ENCODE assay signal across 14 mouse cellular contexts in the genomic region with DNA sequence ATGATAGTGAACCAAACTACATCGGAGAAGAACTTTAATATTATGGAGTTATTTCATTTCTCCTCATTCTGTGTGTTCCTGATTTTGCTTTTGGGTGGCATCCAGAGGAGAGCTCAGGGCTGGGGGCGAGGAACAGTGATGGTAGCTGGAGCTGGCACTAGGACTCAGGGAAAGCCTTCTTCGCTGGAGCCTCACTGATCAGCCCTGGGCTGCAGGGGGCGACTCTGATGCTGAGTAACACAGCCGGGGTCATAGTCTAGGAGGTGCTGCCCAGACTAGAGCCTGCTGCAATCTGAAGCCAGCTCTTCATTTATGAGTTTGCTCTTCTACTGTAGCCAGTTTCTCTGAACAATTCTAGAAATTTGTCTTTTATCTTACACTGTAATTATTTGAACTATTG.
DNase-seq lines count a peak whose midpoint lies in the region; ATAC-seq lines count a peak whose summit lies in the region.
"Had no signal": no experiment of that assay in that cellular context is flagged by ENCODE, and none has a peak within 500 bp of the region (broad histone marks: within the 10 kb centered on the region; RNA-seq: fewer than 3 reads in every experiment).

No protein-coding gene starts in this region.

- H3K4me3 ChIP-seq in kidney, embryonic 15.5 days (replicated peaks) = no peak overlapping the region
- H3K4me3 ChIP-seq in forebrain, embryonic 13.5 days = no peak overlapping the region
- H3K4me3 ChIP-seq in neural tube, embryonic 15.5 days (replicated peaks) = no peak overlapping the region
- H3K4me3 ChIP-seq: forebrain, embryonic 15.5 days; midbrain, embryonic 10.5 days had no signal

- no peaks in the 10 kb centered on the region for H3K27me3 ChIP-seq in kidney, embryonic 15.5 days
- no peaks in the 10 kb centered on the region for H3K27me3 ChIP-seq in forebrain, embryonic 13.5 days
- no peaks in the 10 kb centered on the region for H3K27me3 ChIP-seq in neural tube, embryonic 15.5 days (replicated peaks)
- H3K27me3 ChIP-seq: forebrain, embryonic 15.5 days had no signal

- 90% methylated on average over 5 of the region's 5 CpGs for WGBS in kidney, embryonic 15.5 days
- 92% methylated on average over 5 of the region's 5 CpGs for WGBS in forebrain, embryonic 13.5 days
- WGBS in neural tube, embryonic 15.5 days = 85% methylated on average over 5 of the region's 5 CpGs

- DNase-seq in kidney, adult 18-20 months = peak; percentile 18
- peak; percentile 49 for DNase-seq in thymus, postnatal 4 days
- no peak for DNase-seq in thymus, postnatal 10 days (ENCODE audit: low spot score in 2 of 2)
- peak; percentile 26 to 68 for DNase-seq in kidney, postnatal 36 days
- DNase-seq: cerebellum, postnatal 36 days; gastrocnemius, postnatal 14 days; layer of hippocampus, postnatal 36 days; thymus, postnatal 25 days had no signal

- no peak overlapping the region for H3K4me2 ChIP-seq in kidney, embryonic 15.5 days
- H3K4me2 ChIP-seq in forebrain, embryonic 13.5 days = no peak overlapping the region
- H3K4me2 ChIP-seq in neural tube, embryonic 15.5 days = no peak overlapping the region
- H3K4me2 ChIP-seq: forebrain, embryonic 15.5 days had no signal

- no peaks in the 10 kb centered on the region for H3K4me1 ChIP-seq in kidney, embryonic 15.5 days
- H3K4me1 ChIP-seq in forebrain, embryonic 13.5 days = no peaks in the 10 kb centered on the region
- 0 out of 2 replicates have a peak, but pooled peaks cover 3% of the 10 kb centered on the region for H3K4me1 ChIP-seq in neural tube, embryonic 15.5 days
- H3K4me1 ChIP-seq: midbrain, embryonic 10.5 days had no signal

- H3K9ac ChIP-seq in kidney, embryonic 15.5 days = no peak overlapping the region
- H3K9ac ChIP-seq in forebrain, embryonic 13.5 days = no peak overlapping the region
- H3K9ac ChIP-seq in neural tube, embryonic 15.5 days (replicated peaks) = no peak overlapping the region
- H3K9ac ChIP-seq: forebrain, embryonic 15.5 days had no signal

- ATAC-seq in kidney, embryonic 15.5 days (replicated peaks; ENCODE audit: low FRiP score) = no peak
- ATAC-seq in forebrain, embryonic 13.5 days = no peak
- no peak for ATAC-seq in neural tube, embryonic 15.5 days (ENCODE audit: low FRiP score)
- ATAC-seq: forebrain, embryonic 15.5 days had no signal

- no peak overlapping the region for H3K27ac ChIP-seq in kidney, embryonic 15.5 days
- H3K27ac ChIP-seq in forebrain, embryonic 13.5 days = no peak overlapping the region
- H3K27ac ChIP-seq in neural tube, embryonic 15.5 days (replicated peaks) = no peak overlapping the region
- H3K27ac ChIP-seq: forebrain, embryonic 15.5 days; midbrain, embryonic 10.5 days had no signal

- no peaks in the 10 kb centered on the region for H3K9me3 ChIP-seq in kidney, embryonic 15.5 days (replicated peaks)
- no peaks in the 10 kb centered on the region for H3K9me3 ChIP-seq in forebrain, embryonic 13.5 days (replicated peaks)
- no peaks in the 10 kb centered on the region for H3K9me3 ChIP-seq in neural tube, embryonic 15.5 days (replicated peaks)
- H3K9me3 ChIP-seq: forebrain, embryonic 15.5 days; G1E; midbrain, embryonic 10.5 days had no signal

- H3K36me3 ChIP-seq in kidney, embryonic 15.5 days = peaks cover 92% of the 10 kb centered on the region
- peaks cover 65% of the 10 kb centered on the region for H3K36me3 ChIP-seq in forebrain, embryonic 13.5 days (ENCODE audit: poor library complexity, severe bottlenecking)
- peaks cover 44% of the 10 kb centered on the region for H3K36me3 ChIP-seq in neural tube, embryonic 15.5 days

Comparison
In these comparisons a context has a peak if more than half of its experiments do, and no peak if none do; other contexts are left out.
1. DNase-seq: peak in kidney, adult 18-20 months (single experiment), thymus, postnatal 4 days (single experiment) and kidney, postnatal 36 days (2 of 2); none in thymus, postnatal 10 days (0 of 2).